Mouse (Mus musculus): ENCODE measurements around the gene Galnt16. TPM values are rescaled to one million over a fixed set of nuclear protein-coding genes. Genes with fewer than 3 reads are reported as not detected.

The Galnt16 gene
- polyA plus RNA-seq, 1 experiment from 2014 or later, result 22.7 TPM

DNA sequence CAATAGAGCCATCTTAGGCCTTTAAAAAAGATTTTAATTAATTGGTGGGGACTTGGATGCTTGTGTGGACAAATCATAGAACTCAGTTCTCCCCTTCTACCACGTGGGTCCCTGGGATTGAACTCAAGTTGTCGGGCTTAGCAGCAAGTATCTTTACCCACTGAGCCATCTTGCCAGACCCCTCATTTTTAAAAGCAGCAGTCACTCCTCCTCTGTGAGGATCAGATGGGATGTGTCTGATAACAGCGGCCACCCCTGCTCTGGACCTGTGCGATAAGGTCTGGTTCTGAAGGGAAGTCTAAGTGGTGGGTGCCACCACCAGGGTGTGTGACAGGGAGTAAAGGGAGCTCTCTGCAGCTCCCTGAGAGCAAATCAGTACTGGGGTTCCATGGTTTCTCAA is 77.5 kb downstream of the Galnt16 start:
- Histone ChIP-seq H3K9ac (replicated peaks; ENCODE audit: low read depth, low read length) (no peak overlapping the region), H3K4me3 (ENCODE audit: low read depth, low read length) (no peak overlapping the region), H3K27ac (ENCODE audit: low read depth, low read length) (no peak overlapping the region), H3K9me3 (ENCODE audit: control insufficient read depth, low read length) (no peaks in the 10 kb centered on the region), H3K36me3 (ENCODE audit: control insufficient read depth, insufficient read depth, low read length) (0 out of 2 replicates have a peak, but pooled peaks cover 14% of the 10 kb centered on the region), H3K4me2 (ENCODE audit: low read depth, low read length) (no peak overlapping the region), H3K27me3 (ENCODE audit: control insufficient read depth, insufficient read depth, low read length) (no peaks in the 10 kb centered on the region), H3K4me1 (ENCODE audit: control insufficient read depth, insufficient read depth, low read length) (no peaks in the 10 kb centered on the region)
- ATAC-seq (ENCODE audit: low read depth), result no peak
- 94% methylated on average over 4 of the region's 4 CpGs for WGBS

DNA sequence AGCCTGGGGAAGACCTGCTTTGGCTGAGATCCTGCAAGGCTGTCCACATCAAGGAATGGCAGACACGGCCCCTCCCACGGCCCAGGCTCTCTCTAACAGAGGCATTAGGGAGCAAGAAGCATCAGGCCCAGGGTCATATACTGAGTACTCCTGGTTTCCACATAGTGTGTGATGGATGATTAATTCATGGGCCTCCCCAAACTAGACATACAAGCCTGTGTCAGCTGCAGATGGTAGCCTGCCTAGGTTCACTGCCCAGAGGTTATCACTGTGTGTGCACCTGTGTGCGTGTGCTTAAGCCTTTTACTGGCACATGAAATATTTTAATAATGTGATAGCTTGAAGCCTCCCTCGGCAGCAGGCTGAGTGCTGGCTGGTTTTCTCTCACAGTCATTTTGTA is 77.9 kb downstream of the Galnt16 start:
- Histone ChIP-seq H3K36me3 (ENCODE audit: control insufficient read depth, insufficient read depth, low read length) (0 out of 2 replicates have a peak, but pooled peaks cover 12% of the 10 kb centered on the region), H3K4me1 (ENCODE audit: control insufficient read depth, insufficient read depth, low read length) (no peaks in the 10 kb centered on the region), H3K27ac (ENCODE audit: low read depth, low read length) (no peak overlapping the region), H3K4me3 (ENCODE audit: low read depth, low read length) (no peak overlapping the region), H3K4me2 (ENCODE audit: low read depth, low read length) (no peak overlapping the region), H3K27me3 (ENCODE audit: control insufficient read depth, insufficient read depth, low read length) (no peaks in the 10 kb centered on the region), H3K9me3 (ENCODE audit: control insufficient read depth, low read length) (no peaks in the 10 kb centered on the region), H3K9ac (replicated peaks; ENCODE audit: low read depth, low read length) (no peak overlapping the region)
- no peak for ATAC-seq (ENCODE audit: low read depth)
- 88% methylated on average over 4 of the region's 4 CpGs for WGBS

DNA sequence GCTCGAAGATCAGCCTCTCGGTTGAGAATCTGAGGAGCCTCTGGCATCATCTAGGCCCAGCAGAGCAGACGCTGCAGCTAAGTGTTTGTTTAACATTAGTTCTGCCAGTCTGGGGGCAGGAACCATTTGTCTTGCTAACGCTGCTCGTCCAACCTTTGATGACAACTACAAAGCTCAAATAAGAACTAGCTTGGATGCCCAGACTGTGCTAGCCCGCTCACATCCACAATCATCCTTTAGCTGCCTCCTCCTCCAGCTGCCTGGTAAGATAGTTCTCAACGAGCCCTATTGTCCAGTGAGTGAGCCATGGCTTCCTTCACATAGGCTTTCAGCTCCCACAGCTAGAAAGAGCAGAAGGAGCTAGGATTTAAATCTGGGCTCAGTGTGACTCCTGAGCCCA is 80.2 kb downstream of the Galnt16 start:
- H3K4me2 ChIP-seq (ENCODE audit: low read depth, low read length), result no peak overlapping the region
- no peaks in the 10 kb centered on the region for H3K4me1 ChIP-seq (ENCODE audit: control insufficient read depth, insufficient read depth, low read length)
- H3K9ac ChIP-seq (replicated peaks; ENCODE audit: low read depth, low read length), result no peak overlapping the region
- ATAC-seq (ENCODE audit: low read depth), result no peak
- no peaks in the 10 kb centered on the region for H3K9me3 ChIP-seq (ENCODE audit: control insufficient read depth, low read length)
- H3K4me3 ChIP-seq (ENCODE audit: low read depth, low read length), result no peak overlapping the region
- H3K27me3 ChIP-seq (ENCODE audit: control insufficient read depth, insufficient read depth, low read length), result no peaks in the 10 kb centered on the region; the same call in 1 of the 2 replicates
- 22% methylated on average over 7 of the region's 7 CpGs for WGBS
- H3K27ac ChIP-seq (ENCODE audit: low read depth, low read length), result no peak overlapping the region
- H3K36me3 ChIP-seq (ENCODE audit: control insufficient read depth, insufficient read depth, low read length), result peaks cover 13% of the 10 kb centered on the region; the same call in 1 of the 2 replicates

DNA sequence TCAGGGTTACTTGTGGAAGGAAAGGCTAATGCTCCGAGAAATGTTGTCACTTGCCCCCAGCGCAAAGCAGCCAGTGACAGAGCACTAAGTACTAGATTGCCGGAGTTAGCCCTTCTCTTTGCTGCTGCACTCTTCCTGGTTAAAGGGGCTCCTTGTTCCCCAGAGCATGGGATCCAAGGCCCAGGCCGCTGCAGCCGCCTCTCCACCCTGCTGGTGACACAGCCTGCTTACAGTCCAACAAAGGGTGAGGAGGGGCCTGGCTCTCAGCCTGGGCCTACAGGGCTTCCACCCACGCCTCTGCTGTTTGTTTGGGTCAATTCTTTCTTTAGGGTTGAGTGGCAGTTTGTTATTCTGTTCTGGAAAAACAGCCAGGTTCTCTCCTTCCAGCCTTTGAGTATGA is 80.7 kb downstream of the Galnt16 start:
- Histone ChIP-seq H3K27me3 (ENCODE audit: control insufficient read depth, insufficient read depth, low read length) (no peaks in the 10 kb centered on the region; the same call in 1 of the 2 replicates), H3K4me3 (ENCODE audit: low read depth, low read length) (no peak overlapping the region), H3K27ac (ENCODE audit: low read depth, low read length) (no peak overlapping the region), H3K9me3 (ENCODE audit: control insufficient read depth, low read length) (no peaks in the 10 kb centered on the region), H3K4me1 (ENCODE audit: control insufficient read depth, insufficient read depth, low read length) (no peaks in the 10 kb centered on the region), H3K36me3 (ENCODE audit: control insufficient read depth, insufficient read depth, low read length) (peaks cover 12% of the 10 kb centered on the region; the same call in 1 of the 2 replicates), H3K4me2 (ENCODE audit: low read depth, low read length) (no peak overlapping the region), H3K9ac (replicated peaks; ENCODE audit: low read depth, low read length) (no peak overlapping the region)
- peak; percentile 84; the same call in 1 of the 2 replicates for ATAC-seq (ENCODE audit: low read depth)
- 37% methylated on average over 6 of the region's 6 CpGs for WGBS

DNA sequence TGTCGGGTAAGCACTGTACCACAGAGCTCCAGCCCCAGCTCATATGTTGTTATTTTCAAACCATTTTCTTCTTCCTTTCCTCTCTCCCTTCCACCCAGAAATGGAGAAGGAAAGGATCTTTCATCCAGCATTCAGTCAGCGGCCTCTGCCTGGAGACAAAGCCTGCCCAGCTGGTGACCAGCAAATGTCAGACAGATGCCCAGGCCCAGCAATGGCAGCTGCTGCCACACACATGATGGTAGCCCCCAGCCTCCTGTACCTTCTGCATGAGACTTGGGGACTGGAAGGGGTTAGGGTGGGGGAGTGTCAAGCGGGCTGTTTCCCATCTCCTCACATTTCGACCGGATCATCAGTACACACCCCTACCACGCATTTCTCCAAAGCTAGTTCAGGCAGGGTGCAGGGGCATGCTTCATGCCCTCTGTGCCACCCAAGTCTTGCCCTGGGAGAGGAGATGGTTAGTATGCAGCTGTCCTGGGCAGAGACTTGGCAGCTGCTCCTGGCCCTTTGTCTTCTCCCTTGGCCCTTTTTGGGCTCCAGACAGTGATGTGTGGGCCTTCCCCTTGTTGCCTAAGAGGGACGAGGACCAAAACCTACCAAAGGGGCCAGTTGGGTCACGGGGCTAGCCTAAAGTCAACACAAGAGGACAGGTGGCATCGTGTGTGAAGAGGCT is 83.7 kb downstream of the Galnt16 start:
- 84% methylated on average over 9 of the region's 9 CpGs for WGBS
- H3K27me3 ChIP-seq (ENCODE audit: control insufficient read depth, insufficient read depth, low read length), result no peaks in the 10 kb centered on the region; the same call in 1 of the 2 replicates
- peaks cover 9% of the 10 kb centered on the region; the same call in 1 of the 2 replicates for H3K36me3 ChIP-seq (ENCODE audit: control insufficient read depth, insufficient read depth, low read length)
- no peak overlapping the region for H3K4me2 ChIP-seq (ENCODE audit: low read depth, low read length)
- ATAC-seq (ENCODE audit: low read depth), result no peak
- H3K4me1 ChIP-seq (ENCODE audit: control insufficient read depth, insufficient read depth, low read length), result no peaks in the 10 kb centered on the region
- H3K9ac ChIP-seq (replicated peaks; ENCODE audit: low read depth, low read length), result no peak overlapping the region
- no peaks in the 10 kb centered on the region for H3K9me3 ChIP-seq (ENCODE audit: control insufficient read depth, low read length)
- no peak overlapping the region for H3K27ac ChIP-seq (ENCODE audit: low read depth, low read length)
- no peak overlapping the region for H3K4me3 ChIP-seq (ENCODE audit: low read depth, low read length)

DNA sequence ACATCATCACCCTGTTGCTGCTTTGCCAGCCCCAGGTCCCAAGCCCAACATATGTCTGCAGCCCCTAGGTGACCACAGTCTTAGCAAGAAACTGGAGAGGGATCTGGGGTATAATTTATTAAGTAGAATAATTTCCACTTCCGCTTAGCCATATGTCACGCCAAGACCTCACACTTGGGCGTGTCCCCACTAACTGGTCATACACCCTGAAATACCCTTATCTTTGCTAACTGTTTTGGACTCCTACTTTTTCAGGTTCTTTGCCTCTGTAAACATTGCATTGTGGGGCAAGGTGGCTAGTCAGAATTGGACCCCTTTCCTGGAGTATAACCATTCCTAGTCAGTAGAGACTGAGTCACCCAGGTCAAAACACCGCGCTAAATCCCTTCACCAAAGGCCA is 84.4 kb downstream of the Galnt16 start:
- no peak overlapping the region for H3K4me2 ChIP-seq (ENCODE audit: low read depth, low read length)
- 94% methylated on average over 5 of the region's 5 CpGs for WGBS
- no peaks in the 10 kb centered on the region for H3K4me1 ChIP-seq (ENCODE audit: control insufficient read depth, insufficient read depth, low read length)
- ATAC-seq (ENCODE audit: low read depth), result no peak
- H3K9me3 ChIP-seq (ENCODE audit: control insufficient read depth, low read length), result no peaks in the 10 kb centered on the region
- H3K9ac ChIP-seq (replicated peaks; ENCODE audit: low read depth, low read length), result no peak overlapping the region
- H3K36me3 ChIP-seq (ENCODE audit: control insufficient read depth, insufficient read depth, low read length), result peaks cover 9% of the 10 kb centered on the region; the same call in 1 of the 2 replicates
- no peak overlapping the region for H3K4me3 ChIP-seq (ENCODE audit: low read depth, low read length)
- no peak overlapping the region for H3K27ac ChIP-seq (ENCODE audit: low read depth, low read length)
- H3K27me3 ChIP-seq (ENCODE audit: control insufficient read depth, insufficient read depth, low read length), result no peaks in the 10 kb centered on the region; the same call in 1 of the 2 replicates

DNA sequence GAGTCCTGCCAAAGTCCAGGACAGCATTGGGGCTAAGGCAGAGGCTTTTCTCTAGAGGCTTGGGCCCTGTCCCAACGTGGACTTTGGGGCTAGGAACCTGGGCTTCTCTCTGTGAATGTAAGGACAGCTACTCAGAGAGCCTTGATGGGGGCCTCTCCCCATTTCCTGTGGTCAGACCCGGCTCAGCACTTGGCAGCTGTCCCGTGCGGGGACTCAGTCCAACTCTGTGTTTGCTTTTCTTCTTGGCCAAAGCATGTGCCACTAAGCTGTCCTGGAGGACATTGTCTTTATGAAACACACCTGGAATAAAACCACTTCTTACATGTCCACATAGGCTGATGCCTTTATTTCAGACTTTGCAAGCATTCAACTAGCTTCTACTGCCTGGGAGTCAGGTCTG is 85.5 kb downstream of the Galnt16 start:
- Histone ChIP-seq H3K36me3 (ENCODE audit: control insufficient read depth, insufficient read depth, low read length) (peaks cover 5% of the 10 kb centered on the region; the same call in 1 of the 2 replicates), H3K4me3 (ENCODE audit: low read depth, low read length) (no peak overlapping the region), H3K4me2 (ENCODE audit: low read depth, low read length) (no peak overlapping the region), H3K27me3 (ENCODE audit: control insufficient read depth, insufficient read depth, low read length) (no peaks in the 10 kb centered on the region; the same call in 1 of the 2 replicates), H3K4me1 (ENCODE audit: control insufficient read depth, insufficient read depth, low read length) (no peaks in the 10 kb centered on the region), H3K9ac (replicated peaks; ENCODE audit: low read depth, low read length) (no peak overlapping the region), H3K27ac (ENCODE audit: low read depth, low read length) (no peak overlapping the region), H3K9me3 (ENCODE audit: control insufficient read depth, low read length) (no peaks in the 10 kb centered on the region)
- ATAC-seq (ENCODE audit: low read depth), result no peak
- 59% methylated on average over 4 of the region's 4 CpGs for WGBS

DNA sequence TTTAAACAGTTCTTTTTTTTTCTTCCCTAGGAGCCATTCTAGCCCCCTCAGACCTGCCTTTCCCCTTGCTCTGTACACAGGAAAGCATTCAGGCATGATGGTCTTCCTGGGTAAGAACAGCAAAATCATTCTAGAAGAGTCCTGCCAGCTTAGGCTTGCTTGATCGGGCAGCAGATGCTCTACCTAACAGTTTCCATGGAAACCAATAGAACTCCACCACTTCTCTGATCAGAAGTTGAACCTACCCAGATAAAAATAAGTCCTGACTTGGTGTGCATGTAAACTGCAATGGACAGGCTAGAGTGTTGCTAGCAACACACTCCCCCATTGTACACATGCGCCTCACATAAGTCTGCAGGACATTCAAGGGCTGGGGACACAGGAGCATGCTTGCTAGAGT is 86.1 kb downstream of the Galnt16 start:
- no peaks in the 10 kb centered on the region; the same call in 1 of the 2 replicates for H3K27me3 ChIP-seq (ENCODE audit: control insufficient read depth, insufficient read depth, low read length)
- no peaks in the 10 kb centered on the region for H3K9me3 ChIP-seq (ENCODE audit: control insufficient read depth, low read length)
- 80% methylated on average over 2 of the region's 2 CpGs for WGBS
- no peak overlapping the region for H3K4me2 ChIP-seq (ENCODE audit: low read depth, low read length)
- H3K9ac ChIP-seq (replicated peaks; ENCODE audit: low read depth, low read length), result no peak overlapping the region
- H3K27ac ChIP-seq (ENCODE audit: low read depth, low read length), result no peak overlapping the region
- no peaks in the 10 kb centered on the region for H3K4me1 ChIP-seq (ENCODE audit: control insufficient read depth, insufficient read depth, low read length)
- H3K4me3 ChIP-seq (ENCODE audit: low read depth, low read length), result no peak overlapping the region
- peaks cover 5% of the 10 kb centered on the region; the same call in 1 of the 2 replicates for H3K36me3 ChIP-seq (ENCODE audit: control insufficient read depth, insufficient read depth, low read length)
- ATAC-seq (ENCODE audit: low read depth), result no peak

DNA sequence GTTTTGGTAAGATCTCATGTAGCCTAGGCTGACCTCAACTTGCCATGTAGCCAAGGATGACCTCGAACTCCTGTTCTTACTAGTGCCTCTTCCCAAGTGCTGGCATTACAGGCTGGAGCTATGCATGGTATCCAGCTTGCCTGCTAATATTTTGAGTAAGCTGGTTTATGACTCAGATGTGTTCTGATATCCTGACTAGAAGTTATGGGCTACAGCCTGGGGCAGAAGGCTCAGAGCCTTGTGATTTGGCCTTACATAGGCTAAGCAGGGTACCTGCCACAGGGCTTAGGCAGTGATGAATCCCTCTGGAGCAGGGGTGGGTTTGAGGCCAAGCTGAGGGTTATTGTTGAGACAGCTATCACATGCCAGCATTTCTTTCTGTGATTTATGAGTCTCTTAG is 90.5 kb downstream of the Galnt16 start:
- H3K27me3 ChIP-seq (ENCODE audit: control insufficient read depth, insufficient read depth, low read length), result no peaks in the 10 kb centered on the region
- no peaks in the 10 kb centered on the region for H3K36me3 ChIP-seq (ENCODE audit: control insufficient read depth, insufficient read depth, low read length)
- no peaks in the 10 kb centered on the region for H3K9me3 ChIP-seq (ENCODE audit: control insufficient read depth, low read length)
- no peak overlapping the region for H3K4me2 ChIP-seq (ENCODE audit: low read depth, low read length)
- 90% methylated on average over 1 of the region's 1 CpGs for WGBS
- ATAC-seq (ENCODE audit: low read depth), result no peak
- no peak overlapping the region for H3K27ac ChIP-seq (ENCODE audit: low read depth, low read length)
- H3K9ac ChIP-seq (replicated peaks; ENCODE audit: low read depth, low read length), result no peak overlapping the region
- H3K4me3 ChIP-seq (ENCODE audit: low read depth, low read length), result no peak overlapping the region
- no peaks in the 10 kb centered on the region for H3K4me1 ChIP-seq (ENCODE audit: control insufficient read depth, insufficient read depth, low read length)

Data from neural tube, embryonic 14.5 days (tissue).